Comparison of ENCODE assay signal across 25 mouse cellular contexts in the genomic region with DNA sequence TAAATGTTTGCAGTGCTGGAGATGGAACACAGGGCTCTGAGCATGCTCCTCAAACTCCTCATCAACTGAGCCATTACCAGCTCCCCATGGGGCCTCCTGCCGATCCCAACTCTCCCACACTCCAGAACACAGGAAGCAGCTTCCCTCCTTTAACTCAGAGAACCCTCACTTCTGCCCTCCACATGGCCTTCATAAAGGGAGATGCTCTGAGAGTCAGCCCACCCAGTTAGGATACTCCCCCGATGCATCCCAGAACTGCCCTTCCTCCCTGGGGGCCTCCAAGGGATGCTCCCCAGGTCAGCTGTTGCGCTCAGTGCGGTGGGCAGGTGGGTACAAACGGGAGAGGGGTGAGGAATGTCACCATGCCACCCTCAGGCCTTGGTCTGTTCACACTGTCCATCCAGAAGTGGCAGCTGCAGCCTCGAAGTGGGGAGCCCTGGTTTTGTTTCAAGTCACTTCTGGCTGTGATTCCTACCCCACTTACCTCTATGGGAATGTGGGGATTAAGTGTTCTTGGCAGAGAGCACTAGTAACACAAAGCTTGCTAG. TPM values are rescaled to one million over a fixed set of nuclear protein-coding genes. Genes with fewer than 3 reads are reported as not detected.
DNase-seq lines count a peak whose midpoint lies in the region; ATAC-seq lines count a peak whose summit lies in the region.
"Had no signal": no experiment of that assay in that cellular context is flagged by ENCODE, and none has a peak within 500 bp of the region (broad histone marks: within the 10 kb centered on the region; RNA-seq: fewer than 3 reads in every experiment).

No protein-coding gene starts in this region.

- H3K9me3 ChIP-seq in heart, embryonic 10.5 days, result no peaks in the 10 kb centered on the region
- H3K9me3 ChIP-seq in liver, embryonic 15.5 days (replicated peaks), result no peaks in the 10 kb centered on the region
- no peaks in the 10 kb centered on the region for H3K9me3 ChIP-seq in embryonic facial prominence, embryonic 13.5 days
- H3K9me3 ChIP-seq in stomach, embryonic 16.5 days (replicated peaks; ENCODE audit: control insufficient read depth, low read length), result no peaks in the 10 kb centered on the region
- H3K9me3 ChIP-seq: forebrain, embryonic 15.5 days; midbrain, embryonic 13.5 days had no signal

- no peak overlapping the region for H3K9ac ChIP-seq in liver, embryonic 15.5 days
- no peak overlapping the region for H3K9ac ChIP-seq in embryonic facial prominence, embryonic 13.5 days
- no peak overlapping the region for H3K9ac ChIP-seq in stomach, embryonic 16.5 days (ENCODE audit: low read length)
- H3K9ac ChIP-seq: forebrain, embryonic 15.5 days; midbrain, embryonic 13.5 days had no signal

- H3K36me3 ChIP-seq in heart, embryonic 10.5 days, result peaks cover 15% of the 10 kb centered on the region; the same call in 1 of the 2 replicates
- peaks cover 26% of the 10 kb centered on the region for H3K36me3 ChIP-seq in liver, embryonic 15.5 days (replicated peaks)
- no peaks in the 10 kb centered on the region for H3K36me3 ChIP-seq in embryonic facial prominence, embryonic 13.5 days
- no peaks in the 10 kb centered on the region for H3K36me3 ChIP-seq in stomach, embryonic 16.5 days (ENCODE audit: control insufficient read depth, insufficient read depth, low read length)
- H3K36me3 ChIP-seq: forebrain, embryonic 15.5 days; midbrain, embryonic 13.5 days had no signal

- no peaks in the 10 kb centered on the region for H3K27me3 ChIP-seq in heart, embryonic 10.5 days (ENCODE audit: insufficient read depth, poor library complexity, severe bottlenecking)
- no peaks in the 10 kb centered on the region for H3K27me3 ChIP-seq in liver, embryonic 15.5 days
- no peaks in the 10 kb centered on the region for H3K27me3 ChIP-seq in embryonic facial prominence, embryonic 13.5 days
- no peaks in the 10 kb centered on the region for H3K27me3 ChIP-seq in stomach, embryonic 16.5 days (ENCODE audit: control insufficient read depth, insufficient read depth, low read length)
- H3K27me3 ChIP-seq: forebrain, embryonic 15.5 days; midbrain, embryonic 13.5 days; Patski had no signal

- WGBS in heart, embryonic 10.5 days, result 79% methylated on average over 6 of the region's 6 CpGs
- WGBS in liver, embryonic 15.5 days (ENCODE audit: insufficient replicate concordance), result 78% methylated on average over 6 of the region's 6 CpGs
- 77% methylated on average over 6 of the region's 6 CpGs for WGBS in embryonic facial prominence, embryonic 13.5 days
- WGBS in stomach, embryonic 16.5 days, result 65% methylated on average over 6 of the region's 6 CpGs

- DNase-seq in heart, embryonic 10.5 days (ENCODE audit: low spot score), result no peak
- no peak for DNase-seq in heart, adult 18-20 months
- no peak for DNase-seq in liver
- no peak for DNase-seq in adrenal gland, postnatal 25 days
- no peak for DNase-seq in left cerebral cortex, adult 18-20 months (ENCODE audit: low spot score in 2 of 2)
- DNase-seq: cerebellum, adult 11 months; cerebellum, postnatal 25 days; kidney, adult 18-20 months; kidney, postnatal 4 days; retina, postnatal 1 day had no signal

- ATAC-seq in liver, embryonic 15.5 days (ENCODE audit: insufficient read depth), result no peak; the same call in 1 of the 2 replicates
- ATAC-seq in embryonic facial prominence, embryonic 13.5 days (ENCODE audit: insufficient number of reproducible peaks, insufficient read depth, low FRiP score, low TSS enrichment, low read depth), result no peak
- ATAC-seq in stomach, embryonic 16.5 days (ENCODE audit: insufficient read depth, low FRiP score), result no peak
- ATAC-seq: forebrain, embryonic 15.5 days; midbrain, embryonic 13.5 days; Patski had no signal

- peaks cover 60% of the 10 kb centered on the region for H3K4me1 ChIP-seq in heart, embryonic 10.5 days
- peaks cover 40% of the 10 kb centered on the region for H3K4me1 ChIP-seq in liver, embryonic 15.5 days (replicated peaks)
- H3K4me1 ChIP-seq in embryonic facial prominence, embryonic 13.5 days, result peaks cover 41% of the 10 kb centered on the region
- H3K4me1 ChIP-seq in stomach, embryonic 16.5 days (ENCODE audit: control insufficient read depth, insufficient read depth, low read length), result peaks cover 45% of the 10 kb centered on the region
- H3K4me1 ChIP-seq: forebrain, embryonic 15.5 days; midbrain, embryonic 13.5 days had no signal

- H3K4me2 ChIP-seq in liver, embryonic 15.5 days, result no peak overlapping the region
- H3K4me2 ChIP-seq in embryonic facial prominence, embryonic 13.5 days, result no peak overlapping the region
- H3K4me2 ChIP-seq in stomach, embryonic 16.5 days (ENCODE audit: low read depth, low read length), result no peak overlapping the region
- H3K4me2 ChIP-seq: forebrain, embryonic 15.5 days; liver, embryonic 11.5 days; midbrain, embryonic 13.5 days had no signal

- H3K27ac ChIP-seq in heart, embryonic 10.5 days, result peak overlapping the region; percentile 80
- H3K27ac ChIP-seq in liver, embryonic 15.5 days (replicated peaks), result 0 out of 2 replicates have a peak overlapping the region, but pooled peaks have one; percentile 9
- peak overlapping the region; percentile 33; the same call in 1 of the 2 replicates for H3K27ac ChIP-seq in embryonic facial prominence, embryonic 13.5 days
- peak overlapping the region; percentile 72; the same call in 1 of the 2 replicates for H3K27ac ChIP-seq in stomach, embryonic 16.5 days (ENCODE audit: low read length)
- H3K27ac ChIP-seq: forebrain, embryonic 15.5 days; midbrain, embryonic 13.5 days had no signal

- H3K4me3 ChIP-seq in heart, embryonic 10.5 days, result 0 out of 2 replicates have a peak overlapping the region, but pooled peaks have one; percentile 15
- no peak overlapping the region for H3K4me3 ChIP-seq in liver, embryonic 15.5 days (replicated peaks)
- H3K4me3 ChIP-seq in embryonic facial prominence, embryonic 13.5 days, result no peak overlapping the region
- no peak overlapping the region for H3K4me3 ChIP-seq in stomach, embryonic 16.5 days (replicated peaks; ENCODE audit: low read length)
- H3K4me3 ChIP-seq: erythroblast, embryonic 14.5 days; forebrain, embryonic 15.5 days; midbrain, embryonic 13.5 days had no signal

RNA-seq across cellular contexts. Expression of a gene that starts 28.4 kb away (rescaled TPM):
- 30.4 and 51.3 TPM in 2 replicates for polyA plus RNA-seq in heart, embryonic 10.5 days (2016; fragmentation: Nextera tagmentation; extraction: Ambion mirVana)
- total RNA-seq in heart, adult 18-20 months (2021), result 10 to 100 TPM; 13.6 to 17.0 TPM
- 9.0 and 9.1 TPM in 2 replicates for polyA plus RNA-seq in liver, embryonic 15.5 days (2015; fragmentation: Nextera tagmentation; extraction: Ambion mirVana)
- 16.7 and 18.8 TPM in 2 replicates for polyA plus RNA-seq in embryonic facial prominence, embryonic 13.5 days (2015; fragmentation: Nextera tagmentation; extraction: Ambion mirVana)
- 28.1 and 28.9 TPM in 2 replicates for polyA plus RNA-seq in stomach, embryonic 16.5 days (2015; fragmentation: Nextera tagmentation; extraction: Ambion mirVana)
- 8.1 and 13.4 TPM in 2 replicates for total RNA-seq in adrenal gland, postnatal 25 days (2021)
- total RNA-seq in left cerebral cortex, adult 18-20 months (2021), result 1 to 10 TPM; 3.3 to 3.6 TPM

RNA-seq across cellular contexts. Expression of a gene that starts 37.7 kb away (rescaled TPM):
- polyA plus RNA-seq in heart, embryonic 10.5 days (2016; fragmentation: Nextera tagmentation; extraction: Ambion mirVana), result not detected in 2 replicates
- not detected for total RNA-seq in heart, adult 18-20 months (2021)
- polyA plus RNA-seq in liver, embryonic 15.5 days (2015; fragmentation: Nextera tagmentation; extraction: Ambion mirVana), result not detected in 2 replicates
- not detected in 2 replicates for polyA plus RNA-seq in embryonic facial prominence, embryonic 13.5 days (2015; fragmentation: Nextera tagmentation; extraction: Ambion mirVana)
- not detected in 2 replicates for polyA plus RNA-seq in stomach, embryonic 16.5 days (2015; fragmentation: Nextera tagmentation; extraction: Ambion mirVana)
- not detected in 2 replicates for total RNA-seq in adrenal gland, postnatal 25 days (2021)
- total RNA-seq in left cerebral cortex, adult 18-20 months (2021), result not detected
- total RNA-seq: gastrocnemius, adult 8-10 months; hematopoietic stem cell, adult 5-6 weeks; layer of hippocampus, postnatal 14 days; left cerebral cortex, postnatal 14 days had no signal
- polyA plus RNA-seq: C2C12; erythroblast, embryonic 14.5 days; forebrain, embryonic 15.5 days; liver, embryonic 11.5 days; lung, embryonic 16.5 days; midbrain, embryonic 13.5 days; Patski; thymus, postnatal 0 days had no signal

Comparison
In these comparisons a context has a peak if more than half of its experiments do, and no peak if none do; other contexts are left out.
1. H3K27ac ChIP-seq: peak in every context shown above with its lines; median percentile 80 in heart, embryonic 10.5 days; 72 in stomach, embryonic 16.5 days; 33 in embryonic facial prominence, embryonic 13.5 days; 9 in liver, embryonic 15.5 days.